Mouse (Mus musculus): Measurements from ENCODE around the gene Chrng.

- TF ChIP-seq CTCF (IDR thresholded peaks at IDR 0.05; ENCODE audit: low read depth, low read length) (no peak), POLR2A (IDR thresholded peaks at IDR 0.05; ENCODE audit: borderline replicate concordance, low read depth, low read length) (no peak)
Measured at GRCm38 (mm10) chr1:87183013-87183412, 21.4 kb upstream of the Chrng start, which contains the start of gene Prss56.
